Mouse (Mus musculus) stomach, postnatal 0 days (tissue): ENCODE measurements at regions not wholly inside any gene's neighbourhood (a gene's known extent, or its start where the extent isn't known, plus 50 kb on each side); places are given as distances from the start of the nearest gene placed in this dataset.

Experiments used
- CTCF ChIP-seq: IDR thresholded peaks from 2 replicates; pipeline ENCODE4 v1.5.1; 2016; ENCODE audit warnings: antibody characterized with exemption, low read depth, mild to moderate bottlenecking, moderate library complexity
- EP300 ChIP-seq: optimal IDR thresholded peaks from 2 replicates; pipeline ENCODE3; 2016; ENCODE audit warnings: antibody characterized with exemption

DNA sequence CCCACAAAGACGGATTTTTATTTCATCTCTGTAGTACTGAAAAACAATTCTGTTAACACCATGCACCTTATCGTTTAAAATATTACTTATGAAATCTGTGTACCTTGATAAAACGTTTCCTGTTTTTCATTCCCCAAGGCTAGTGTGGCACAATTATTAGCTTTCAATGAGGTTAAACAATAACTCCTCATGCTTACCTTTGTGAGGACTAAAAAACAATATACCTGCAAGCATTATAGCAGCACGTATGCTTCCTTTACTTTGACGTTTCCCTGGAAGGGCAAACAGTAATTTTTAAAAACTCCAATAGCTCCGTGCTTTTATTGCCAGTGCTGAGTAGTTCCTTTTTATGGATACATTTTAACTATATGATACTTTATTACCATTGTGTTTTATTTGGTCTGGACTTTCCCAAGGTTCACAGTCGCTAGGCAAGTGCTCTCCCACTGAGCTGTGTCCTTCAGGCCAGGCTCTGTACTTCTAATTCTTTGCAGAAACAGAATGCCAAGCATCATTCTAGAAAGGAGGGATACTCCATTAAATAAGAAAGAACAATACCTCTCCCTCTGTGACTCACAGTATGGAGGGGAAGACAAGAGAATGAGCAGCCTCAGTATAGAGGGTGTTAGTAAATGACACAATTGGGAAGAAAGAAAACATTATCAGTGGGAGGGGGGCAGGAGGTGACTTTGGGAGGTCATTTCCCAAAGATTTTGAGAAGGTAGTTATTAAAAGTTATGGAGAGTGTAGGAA is 50.0 kb upstream of the Itprid2 start:
- TF ChIP-seq CTCF, result no peak
- TF ChIP-seq EP300, result no peak
